Mouse (Mus musculus) MEL (cell line): ENCODE measurements around the gene Phf2.

ENCODE experiments used
- CTCF ChIP-seq, 3 experiments: IDR thresholded peaks in 2 of 3; conservative IDR thresholded peaks in 1 of 3; 2 replicates each; pipeline ENCODE4 v1.5.1; 2011 to 2012; ENCODE audit warnings: low read length in 3 of 3, low read depth in 2 of 3, mild to moderate bottlenecking in 2 of 3, improper control_type of control experiment in 1 of 3, inconsistent platforms in 1 of 3, mixed read lengths in 1 of 3, moderate library complexity in 1 of 3; ENCODE audit not compliant: control insufficient read depth in 1 of 3, insufficient read depth in 1 of 3, poor library complexity in 1 of 3, severe bottlenecking in 1 of 3
- EP300 ChIP-seq, 2 experiments: IDR thresholded peaks; 2 replicates each; pipeline ENCODE4 v1.6.1; 2011; ENCODE audit warnings: improper control_type of control experiment in 2 of 2, low read length in 2 of 2, low read depth in 1 of 2, mild to moderate bottlenecking in 1 of 2
- MEF2A ChIP-seq: IDR thresholded peaks from 2 replicates; pipeline ENCODE4 v1.6.1; 2014; ENCODE audit warnings: low read depth, mild to moderate bottlenecking, inconsistent platforms, low read length, improper control_type of control experiment; ENCODE audit not compliant: poor library complexity, insufficient replicate concordance, severe bottlenecking; ENCODE audit errors: extremely low read depth
- POLR2A ChIP-seq, 2 experiments: IDR thresholded peaks; 2 replicates each; pipeline ENCODE4 v1.6.1; 2011 to 2012; ENCODE audit warnings: low read length in 2 of 2, mild to moderate bottlenecking in 2 of 2, control low read depth in 1 of 2, improper control_type of control experiment in 1 of 2, low read depth in 1 of 2, moderate library complexity in 1 of 2; ENCODE audit not compliant: control insufficient read depth in 1 of 2, insufficient read depth in 1 of 2, poor library complexity in 1 of 2
- TCF12 ChIP-seq: IDR thresholded peaks from 2 replicates; pipeline ENCODE4 v1.6.1; 2014; ENCODE audit warnings: low read depth, mild to moderate bottlenecking, inconsistent platforms, low read length, improper control_type of control experiment, moderate library complexity

- no peak for TF ChIP-seq MEF2A
- no peak for TF ChIP-seq TCF12
- no peak for TF ChIP-seq EP300 (IDR thresholded peaks at IDR 0.05; ENCODE audit: low read depth in 1 of 2, low read length in 2 of 2)
- no peak for TF ChIP-seq CTCF (IDR thresholded peaks at IDR 0.05 in 2 of 3, conservative IDR thresholded peaks at IDR 0.05 in 1 of 3; ENCODE audit: control insufficient read depth in 1 of 3, insufficient read depth in 1 of 3, low read depth in 2 of 3, low read length in 3 of 3, poor library complexity in 1 of 3, severe bottlenecking in 1 of 3)
- TF ChIP-seq POLR2A (IDR thresholded peaks at IDR 0.05; ENCODE audit: control insufficient read depth in 1 of 2, insufficient read depth in 1 of 2, low read depth in 1 of 2, low read length in 2 of 2, poor library complexity in 1 of 2), result no peak
Observed at GRCm38 (mm10) chr13:48774506-48774905, 96.4 kb downstream of the Phf2 start.
